Mouse (Mus musculus): ENCODE measurements around the gene Krt79. TPM values are rescaled to one million over a fixed set of nuclear protein-coding genes. Genes with fewer than 3 reads are reported as not detected.

The Krt79 gene
- total RNA-seq (2022), result not detected

- DNase-seq (ENCODE audit: low spot score in 2 of 2), result no peak
Measured at GRCm38 (mm10) chr15:101940274-101940829, at the start of gene Krt79. Gene Krt79, minus strand, starts transcription at chr15:101940324.

- DNase-seq (ENCODE audit: low spot score in 2 of 2), result no peak
Measured at GRCm38 (mm10) chr15:101988714-101989113, 48.6 kb upstream of the Krt79 start.

GRCm38 (mm10) chr15:101988119-101988518 lies 48.0 kb upstream of the Krt79 start:
- peak; percentile 69 to 75 for DNase-seq (ENCODE audit: low spot score in 2 of 2)

GRCm38 (mm10) chr15:101984746-101985145 lies 44.6 kb upstream of the Krt79 start:
- DNase-seq (ENCODE audit: low spot score in 2 of 2), result no peak

- peak; percentile 89 for DNase-seq (ENCODE audit: low spot score in 2 of 2)
Measured at GRCm38 (mm10) chr15:101983949-101984601, 44.0 kb upstream of the Krt79 start.

- DNase-seq (ENCODE audit: low spot score in 2 of 2), result no peak
Measured at GRCm38 (mm10) chr15:101983315-101983948, 43.3 kb upstream of the Krt79 start.

GRCm38 (mm10) chr15:101980849-101981248 lies 40.7 kb upstream of the Krt79 start:
- DNase-seq (ENCODE audit: low spot score in 2 of 2), result no peak

GRCm38 (mm10) chr15:101977043-101977726 lies 37.1 kb upstream of the Krt79 start:
- peak; percentile 88 to 93 for DNase-seq (ENCODE audit: low spot score in 2 of 2)

- DNase-seq (ENCODE audit: low spot score in 2 of 2), result no peak
Measured at GRCm38 (mm10) chr15:101976641-101977040, 36.5 kb upstream of the Krt79 start.

GRCm38 (mm10) chr15:101976023-101976422 lies 35.9 kb upstream of the Krt79 start:
- DNase-seq (ENCODE audit: low spot score in 2 of 2), result peak; percentile 63

- DNase-seq (ENCODE audit: low spot score in 2 of 2), result peak in 1 of 2 experiments; percentile 24
Measured at GRCm38 (mm10) chr15:101974083-101974845, 34.1 kb upstream of the Krt79 start.

GRCm38 (mm10) chr15:101973414-101974077 lies 33.4 kb upstream of the Krt79 start:
- peak; percentile 93 to 96 for DNase-seq (ENCODE audit: low spot score in 2 of 2)

- DNase-seq (ENCODE audit: low spot score in 2 of 2), result no peak
Measured at GRCm38 (mm10) chr15:101970536-101970935, 30.4 kb upstream of the Krt79 start.

- no peak for DNase-seq (ENCODE audit: low spot score in 2 of 2)
Measured at GRCm38 (mm10) chr15:101966808-101967207, 26.7 kb upstream of the Krt79 start.

- no peak for DNase-seq (ENCODE audit: low spot score in 2 of 2)
Measured at GRCm38 (mm10) chr15:101958891-101959290, 18.8 kb upstream of the Krt79 start.

- DNase-seq (ENCODE audit: low spot score in 2 of 2), result no peak
Measured at GRCm38 (mm10) chr15:101954187-101954586, 14.1 kb upstream of the Krt79 start, which contains the start of gene Krt78. Gene Krt78, minus strand, starts transcription at chr15:101954287.

- DNase-seq (ENCODE audit: low spot score in 2 of 2), result no peak
Measured at GRCm38 (mm10) chr15:101952733-101953474, 12.8 kb upstream of the Krt79 start.

GRCm38 (mm10) chr15:101945430-101945829 lies 5.3 kb upstream of the Krt79 start:
- no peak for DNase-seq (ENCODE audit: low spot score in 2 of 2)

- DNase-seq (ENCODE audit: low spot score in 2 of 2), result no peak
Measured at GRCm38 (mm10) chr15:101941948-101942347, 1.8 kb upstream of the Krt79 start.

All from gastrocnemius, adult 8-10 months (tissue).